Mouse (Mus musculus): ENCODE measurements around the gene Gm16429.
"Not testable (repeated sequence)": the region's sequence is repeated elsewhere in the genome, so short reads cannot be mapped to it uniquely, and the experiment has no call there.

Gene Gm16429

DNA sequence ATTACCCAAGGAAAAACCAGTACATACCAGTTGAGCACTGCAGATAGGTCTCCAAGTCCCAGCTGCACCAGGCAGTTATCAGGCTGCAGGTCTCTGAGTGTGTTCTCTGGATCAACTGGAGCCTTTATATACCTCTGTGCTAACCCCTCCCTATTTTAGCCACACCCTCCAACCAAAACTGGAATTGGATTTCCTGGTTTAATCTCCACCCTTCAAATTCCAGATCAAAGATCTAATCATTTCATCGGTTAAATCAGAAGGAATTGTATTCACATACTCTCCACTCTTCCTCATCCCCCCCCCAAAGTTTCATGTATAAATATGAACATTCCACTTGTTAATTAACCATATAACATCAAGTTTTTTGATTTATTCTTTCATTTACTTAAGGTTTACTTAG is at the start of gene Gm16429:
TSS of gene Gm16429 (minus strand) at position 101 of the 400 bp plus-strand sequence.
- DNase-seq = not testable (repeated sequence)
